Mouse (Mus musculus) liver, embryonic 14.5 days (tissue): ENCODE measurements at regions not wholly inside any gene's neighbourhood (a gene's known extent, or its start where the extent isn't known, plus 50 kb on each side); places are given as distances from the start of the nearest gene placed in this dataset.

Experiments
- CTCF ChIP-seq: IDR thresholded peaks from 2 replicates; pipeline ENCODE4 v1.5.1; 2016; ENCODE audit warnings: antibody characterized with exemption, low read depth, control low read depth
- EP300 ChIP-seq: IDR thresholded peaks from 2 replicates; pipeline ENCODE4 v1.6.1; 2016; ENCODE audit warnings: antibody characterized with exemption, low read depth

- TF ChIP-seq CTCF = no peak
- TF ChIP-seq EP300 = no peak
Observed at GRCm38 (mm10) chr6:70111892-70112291, 680.1 kb downstream of the Rpia start.
